In genomic region chr4:130081345-130082190, GRCm38 (mm10) we compare ENCODE assay signal across 7 mouse cellular contexts. TPM values are rescaled to one million over a fixed set of nuclear protein-coding genes. Genes with fewer than 3 reads are reported as not detected.
A peak's percentile ranks its signal among the peaks of the same experiment; 100 is the strongest.
DNase-seq lines count a peak whose midpoint lies in the region; ATAC-seq lines count a peak whose summit lies in the region.

No protein-coding gene starts in this region.

- peak; percentile 54; the same call in 1 of the 2 replicates for ATAC-seq in granulocyte monocyte progenitor cell, adult 5-6 weeks (replicated peaks; ENCODE audit: poor library complexity, severe bottlenecking)
- ATAC-seq in activated CD4-positive, CD25-positive, alpha-beta regulatory T cell, adult 4 months, result no peak

- DNase-seq in urinary bladder, adult 2 months (ENCODE audit: low spot score), result peak; percentile 36
- no peak for DNase-seq in urinary bladder, adult 18-20 months (ENCODE audit: low spot score in 2 of 2)
- peak; percentile 97 to 98 for DNase-seq in cerebellum, postnatal 10 days
- DNase-seq in kidney, postnatal 36 days, result peak; percentile 91 to 93
- peak; percentile 56 to 75 for DNase-seq in lung, postnatal 4 days

RNA-seq across cellular contexts. Expression of gene Pef1, which starts 20.8 kb away (rescaled TPM):
- polyA plus RNA-seq in urinary bladder, adult 2 months (2012; rRNA removed), result 73.2 and 82.1 TPM in 2 replicates
- 22.7 and 60.5 TPM in 2 replicates for total RNA-seq in granulocyte monocyte progenitor cell, adult 5-6 weeks (2014; fragmentation: Nextera tagmentation)
- total RNA-seq in granulocyte monocyte progenitor cell, adult 5-6 weeks (2017), result 10.4 and 12.4 TPM in 2 replicates
- polyA plus RNA-seq in activated CD4-positive, CD25-positive, alpha-beta regulatory T cell, adult 4 months (2017; shearing (Covaris generic)), result 10 to 100 TPM; 28.6 to 41.4 TPM

RNA-seq across cellular contexts. Expression of gene Col16a1, which starts 33.9 kb away (rescaled TPM):
- 97.7 and 118 TPM in 2 replicates for polyA plus RNA-seq in urinary bladder, adult 2 months (2012; rRNA removed)
- total RNA-seq in granulocyte monocyte progenitor cell, adult 5-6 weeks (2014; fragmentation: Nextera tagmentation), result 0.21 TPM in 1 of 2 replicates, not detected in the other
- 0.52 and 1.9 TPM in 2 replicates for total RNA-seq in granulocyte monocyte progenitor cell, adult 5-6 weeks (2017)
- not detected for polyA plus RNA-seq in activated CD4-positive, CD25-positive, alpha-beta regulatory T cell, adult 4 months (2017; shearing (Covaris generic))

RNA-seq across cellular contexts. Expression of gene Hcrtr1, which starts 57.6 kb away (rescaled TPM):
- polyA plus RNA-seq in urinary bladder, adult 2 months (2012; rRNA removed), result 18.8 and 20.0 TPM in 2 replicates
- not detected in 2 replicates for total RNA-seq in granulocyte monocyte progenitor cell, adult 5-6 weeks (2014; fragmentation: Nextera tagmentation)
- total RNA-seq in granulocyte monocyte progenitor cell, adult 5-6 weeks (2017), result not detected in 2 replicates
- not detected for polyA plus RNA-seq in activated CD4-positive, CD25-positive, alpha-beta regulatory T cell, adult 4 months (2017; shearing (Covaris generic))

Comparison
In these comparisons a context has a peak if more than half of its experiments do, and no peak if none do; other contexts are left out.
1. DNase-seq: peak in urinary bladder, adult 2 months (single experiment), cerebellum, postnatal 10 days (2 of 2), kidney, postnatal 36 days (2 of 2) and lung, postnatal 4 days (2 of 2); none in urinary bladder, adult 18-20 months (0 of 2).
2. RNA of gene Col16a1, which starts 33.9 kb away (polyA plus RNA-seq): 97.7 to 118 TPM in urinary bladder, adult 2 months; not detected in activated CD4-positive, CD25-positive, alpha-beta regulatory T cell, adult 4 months; every median in the first group is over 10 times any median in the second.
3. RNA of gene Hcrtr1, which starts 57.6 kb away (polyA plus RNA-seq): 18.8 to 20.0 TPM in urinary bladder, adult 2 months; not detected in activated CD4-positive, CD25-positive, alpha-beta regulatory T cell, adult 4 months; every median in the first group is over 10 times any median in the second.